Mouse (Mus musculus): Measurements from ENCODE around the gene Mbd5.
A peak's percentile ranks its signal among the peaks of the same experiment; 100 is the strongest.

Gene Mbd5

GRCm38 (mm10) chr2:48948841-48949584, at the start of gene Mbd5:
Gene Mbd5 (plus strand): TSS chr2:48949508.
- DNase-seq (ENCODE audit: low spot score in 2 of 2), result peak; percentile 99

- DNase-seq (ENCODE audit: low spot score in 2 of 2), result peak in 1 of 2 experiments; percentile 13
Measured at GRCm38 (mm10) chr2:48908866-48909265, 40.4 kb upstream of the Mbd5 start.

GRCm38 (mm10) chr2:48914185-48914584, 35.1 kb upstream of the Mbd5 start:
- no peak for DNase-seq (ENCODE audit: low spot score in 2 of 2)

- no peak for DNase-seq (ENCODE audit: low spot score in 2 of 2)
Measured at GRCm38 (mm10) chr2:48915832-48916231, 33.5 kb upstream of the Mbd5 start.

- no peak for DNase-seq (ENCODE audit: low spot score in 2 of 2)
Measured at GRCm38 (mm10) chr2:48935058-48935457, 14.2 kb upstream of the Mbd5 start.

- no peak for DNase-seq (ENCODE audit: low spot score in 2 of 2)
Measured at GRCm38 (mm10) chr2:48947761-48948160, 1.5 kb upstream of the Mbd5 start.

- DNase-seq (ENCODE audit: low spot score in 2 of 2), result no peak
Measured at GRCm38 (mm10) chr2:48949743-48950251, 489 bp downstream of the Mbd5 start.

- DNase-seq (ENCODE audit: low spot score in 2 of 2), result no peak
Measured at GRCm38 (mm10) chr2:48950252-48950315, 776 bp downstream of the Mbd5 start, which contains the start of gene Orc4. Gene Orc4 (minus strand): TSS chr2:48950277.

- DNase-seq (ENCODE audit: low spot score in 2 of 2), result no peak
Measured at GRCm38 (mm10) chr2:48950316-48950880, 1.1 kb downstream of the Mbd5 start.

- DNase-seq (ENCODE audit: low spot score in 2 of 2), result no peak
Measured at GRCm38 (mm10) chr2:48956591-48956990, 7.3 kb downstream of the Mbd5 start.

GRCm38 (mm10) chr2:48978920-48979319, 29.6 kb downstream of the Mbd5 start:
- DNase-seq (ENCODE audit: low spot score in 2 of 2), result no peak

- no peak for DNase-seq (ENCODE audit: low spot score in 2 of 2)
Measured at GRCm38 (mm10) chr2:48990322-48990721, 41.0 kb downstream of the Mbd5 start.

GRCm38 (mm10) chr2:49040481-49040880, 91.2 kb downstream of the Mbd5 start:
- DNase-seq (ENCODE audit: low spot score in 2 of 2), result no peak

- no peak for DNase-seq (ENCODE audit: low spot score in 2 of 2)
Measured at GRCm38 (mm10) chr2:49050030-49050429, 100.7 kb downstream of the Mbd5 start.

GRCm38 (mm10) chr2:49067886-49068285, 118.6 kb downstream of the Mbd5 start:
- no peak for DNase-seq (ENCODE audit: low spot score in 2 of 2)

- DNase-seq (ENCODE audit: low spot score in 2 of 2), result no peak
Measured at GRCm38 (mm10) chr2:49084966-49085365, 135.7 kb downstream of the Mbd5 start.

- DNase-seq (ENCODE audit: low spot score in 2 of 2), result no peak
Measured at GRCm38 (mm10) chr2:49090771-49091170, 141.5 kb downstream of the Mbd5 start.

GRCm38 (mm10) chr2:49096765-49097164, 147.5 kb downstream of the Mbd5 start:
- no peak for DNase-seq (ENCODE audit: low spot score in 2 of 2)

- no peak for DNase-seq (ENCODE audit: low spot score in 2 of 2)
Measured at GRCm38 (mm10) chr2:49108906-49109305, 159.6 kb downstream of the Mbd5 start.

GRCm38 (mm10) chr2:49119875-49120274, 170.6 kb downstream of the Mbd5 start:
- no peak for DNase-seq (ENCODE audit: low spot score in 2 of 2)

GRCm38 (mm10) chr2:49121603-49122002, 172.3 kb downstream of the Mbd5 start:
- DNase-seq (ENCODE audit: low spot score in 2 of 2), result no peak

- DNase-seq (ENCODE audit: low spot score in 2 of 2), result no peak
Measured at GRCm38 (mm10) chr2:49142186-49142585, 192.9 kb downstream of the Mbd5 start.

- no peak for DNase-seq (ENCODE audit: low spot score in 2 of 2)
Measured at GRCm38 (mm10) chr2:49153649-49154048, 204.3 kb downstream of the Mbd5 start.

Data from thymus, postnatal 10 days (tissue).